Mouse (Mus musculus) embryo, embryonic 9.5 days (tissue): Measurements from ENCODE around the gene Ilf3.
"Not testable (repeated sequence)": the region's sequence is repeated elsewhere in the genome, so short reads cannot be mapped to it uniquely, and the experiment has no call there.

ENCODE experiments used
- DNase-seq: peaks from one replicate; pipeline ENCODE4 v3.0.0-alpha.2; 2017; ENCODE audit errors: extremely low spot score

Ilf3 gene

DNA sequence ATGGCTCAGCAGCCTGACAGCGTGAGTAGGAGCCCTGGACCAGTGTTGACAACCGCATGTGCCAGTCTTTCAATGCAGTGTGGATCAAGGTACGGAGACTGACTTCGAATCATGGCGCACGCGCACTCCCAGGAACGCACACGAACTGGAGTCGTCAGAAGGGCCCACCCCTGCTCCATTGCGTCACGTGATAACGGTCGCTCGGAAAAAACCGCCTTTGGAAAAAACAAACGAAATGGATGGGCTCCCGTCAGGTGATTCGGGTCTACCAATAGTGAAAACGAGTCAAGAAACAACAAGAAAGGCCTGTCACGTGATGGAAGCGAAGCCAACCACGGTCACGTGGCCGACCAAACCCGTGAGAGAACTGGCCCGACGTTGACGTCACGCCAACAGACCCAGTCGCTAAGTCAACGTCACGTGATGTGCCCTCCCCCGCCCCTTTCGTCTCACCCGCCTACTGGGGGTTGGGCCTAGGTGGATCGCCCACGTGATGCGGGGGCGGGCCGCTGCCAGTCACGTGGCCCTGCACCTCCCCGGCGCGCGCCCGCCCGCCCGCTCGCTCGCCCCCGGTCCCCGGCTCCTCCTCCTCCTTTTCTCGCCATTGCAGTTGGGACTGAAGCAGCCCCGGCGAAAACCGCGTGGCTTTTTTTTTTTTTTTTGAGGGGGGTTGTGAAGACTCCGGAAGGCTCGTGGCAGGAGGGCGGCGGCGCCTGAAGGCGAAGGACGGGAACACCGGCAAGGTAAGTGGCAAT lies at the start of gene Ilf3:
Gene Ilf3 (plus strand): TSS at position 515 of the 755 bp plus-strand sequence.
- peak; percentile 100 for DNase-seq

DNA sequence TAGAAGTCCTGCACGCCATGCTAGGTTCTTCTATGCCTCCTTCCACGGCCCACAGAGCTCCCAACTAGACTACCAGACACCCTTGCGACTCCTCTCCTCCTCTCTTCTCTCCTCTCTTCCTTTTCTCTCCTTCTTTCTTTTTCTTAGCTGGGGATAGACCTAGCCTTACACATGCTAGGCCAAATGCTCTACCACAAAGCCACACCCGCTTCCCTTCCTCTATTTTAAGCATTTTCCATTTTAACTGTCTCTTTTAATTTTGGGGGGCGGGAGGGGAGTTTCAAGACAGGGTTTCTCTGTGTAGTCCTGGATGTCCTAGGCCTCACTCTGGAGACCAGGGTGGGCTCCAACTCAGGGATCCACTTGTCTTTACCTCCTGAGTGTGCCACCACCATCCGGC lies 48.9 kb upstream of the Ilf3 start:
- no peak for DNase-seq

DNA sequence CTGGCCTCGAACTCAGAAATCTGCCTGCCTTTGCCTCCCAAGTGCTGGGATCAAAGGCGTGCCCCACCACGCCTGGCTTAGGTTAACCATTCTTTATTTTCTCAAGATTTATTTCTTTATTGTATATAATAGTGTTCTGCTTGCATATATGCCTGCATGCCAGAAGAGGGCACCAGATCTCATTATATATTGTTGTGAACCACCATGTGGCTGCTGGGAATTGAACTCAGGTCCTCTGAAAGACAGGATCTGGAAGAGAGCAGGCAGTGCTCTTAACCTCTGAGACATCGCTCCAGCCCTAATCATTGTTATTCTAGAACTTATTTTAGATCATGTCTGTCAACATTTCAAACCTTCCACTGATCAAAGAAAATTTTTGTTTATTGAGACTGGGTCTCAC lies 48.2 kb upstream of the Ilf3 start:
- DNase-seq = no peak

GRCm38 (mm10) chr9:21320280-21320618 lies 47.4 kb upstream of the Ilf3 start:
- DNase-seq = no peak

- peak; percentile 95 for DNase-seq
These were observed 46.8 kb upstream of the Ilf3 start, which contains the start of gene Slc44a2 for GRCm38 (mm10) chr9:21320619-21321512. Slc44a2 (plus strand) TSS chr9:21320698.

DNA sequence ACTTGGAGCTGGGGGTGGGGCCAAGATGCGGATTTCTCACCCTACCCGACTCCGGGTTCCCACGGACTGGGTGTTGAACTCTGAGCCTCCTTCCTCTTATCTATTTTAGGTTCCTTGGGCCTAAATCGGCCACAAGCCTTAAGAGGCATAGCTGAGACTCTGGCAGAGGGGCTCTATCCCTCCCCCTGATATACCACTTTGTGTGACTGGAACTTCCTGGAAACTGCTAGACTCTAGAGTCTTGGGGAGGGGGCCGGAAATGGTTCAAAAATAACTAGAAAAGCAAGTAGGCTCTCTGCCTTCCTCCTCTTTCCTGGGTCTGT lies 46.2 kb upstream of the Ilf3 start:
- no peak for DNase-seq

DNA sequence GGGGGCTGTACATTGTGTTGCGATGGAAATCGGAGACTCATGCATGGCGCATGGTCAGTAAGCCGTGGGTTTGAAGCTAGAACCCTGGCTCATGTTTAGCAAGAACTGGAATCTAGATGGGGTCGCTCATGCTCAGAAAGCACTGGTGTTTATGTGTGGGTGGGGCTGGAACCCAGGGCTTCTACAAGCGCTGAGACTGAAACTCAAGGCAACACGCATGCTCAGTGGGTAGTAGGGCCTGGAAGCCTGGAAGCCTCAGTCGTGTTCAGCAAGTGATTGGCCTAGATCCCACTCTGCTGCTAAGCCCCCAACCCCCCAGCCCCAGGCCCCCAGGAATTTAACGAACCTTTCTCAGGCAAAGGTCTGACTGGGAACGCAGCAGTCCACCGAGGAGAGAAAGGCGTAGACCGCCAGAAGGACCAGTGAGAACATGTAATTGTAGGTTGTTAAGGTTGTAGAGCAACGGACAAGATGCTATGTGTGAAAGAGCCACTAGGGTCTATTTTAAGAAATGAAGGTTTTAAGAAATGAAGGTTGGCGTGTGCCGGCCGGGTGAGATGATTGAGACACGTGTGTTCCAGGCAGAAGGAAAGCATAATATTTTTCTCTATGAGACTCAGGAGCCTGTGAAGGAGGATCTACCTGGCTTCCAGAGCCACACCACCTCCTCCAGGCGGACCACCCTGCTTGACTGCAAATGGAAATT lies 45.3 kb upstream of the Ilf3 start:
- no peak for DNase-seq

GRCm38 (mm10) chr9:21322917-21323297 lies 44.8 kb upstream of the Ilf3 start:
- DNase-seq = not testable (repeated sequence)

DNA sequence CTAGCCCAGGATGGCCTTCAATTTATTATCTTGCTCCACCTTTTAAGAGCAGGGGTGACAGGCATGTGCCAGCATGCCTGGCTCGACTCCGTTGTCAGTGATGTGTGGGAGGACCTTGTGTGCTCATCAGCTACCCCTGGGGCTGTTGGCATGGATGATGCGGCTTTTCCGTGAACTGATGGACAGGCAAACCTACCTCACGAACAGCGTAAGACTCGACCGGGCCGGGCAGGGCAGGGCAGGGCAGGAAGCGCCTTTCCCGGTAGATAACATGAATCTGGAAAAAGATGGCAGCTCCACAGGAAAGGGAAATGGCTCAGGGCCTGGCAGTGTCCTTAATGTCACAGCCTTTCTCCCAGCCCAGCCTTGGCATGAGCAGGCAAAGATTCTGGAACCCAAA lies 43.4 kb upstream of the Ilf3 start:
- no peak for DNase-seq

DNA sequence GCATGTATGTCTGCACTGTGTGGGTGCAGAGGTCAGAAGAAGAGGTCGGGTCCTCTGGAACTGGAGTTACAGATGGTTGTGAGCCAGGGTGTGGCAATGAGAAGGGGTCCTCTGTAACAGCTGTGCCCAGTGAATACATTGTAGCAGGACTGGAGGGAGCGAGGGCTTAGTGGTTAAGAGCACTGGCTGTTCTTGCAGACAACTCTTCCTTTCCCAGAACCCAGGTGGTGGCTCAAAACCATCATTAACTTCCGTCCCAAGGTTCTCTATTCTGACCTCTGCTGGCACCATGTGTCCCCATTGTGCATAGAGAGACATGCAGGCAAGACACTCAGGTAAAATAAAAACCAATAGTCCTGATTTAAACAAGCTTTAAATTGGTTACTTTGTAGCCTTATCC lies 40.1 kb upstream of the Ilf3 start:
- no peak for DNase-seq

DNA sequence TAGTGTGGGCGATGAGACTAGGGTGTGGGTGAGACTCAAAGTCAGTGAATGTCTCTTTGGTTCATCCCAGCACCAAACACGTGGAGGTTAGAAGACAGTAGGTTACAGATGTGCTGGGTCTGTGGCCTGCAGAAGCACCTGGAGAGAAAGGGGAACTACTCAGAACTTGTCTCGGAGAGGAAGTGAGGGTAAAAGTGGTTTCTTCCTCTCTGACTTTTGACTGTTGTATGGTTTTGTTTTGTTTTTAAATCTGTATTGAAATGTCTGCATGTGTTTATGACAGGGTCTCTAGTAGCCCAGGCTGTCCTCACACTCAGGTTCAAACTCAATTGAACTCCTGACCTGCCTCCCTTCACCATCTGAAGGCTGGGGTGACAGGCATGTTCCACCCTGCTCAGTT lies 39.6 kb upstream of the Ilf3 start:
- DNase-seq = no peak

GRCm38 (mm10) chr9:21329041-21329440 lies 38.6 kb upstream of the Ilf3 start:
- DNase-seq = no peak

DNA sequence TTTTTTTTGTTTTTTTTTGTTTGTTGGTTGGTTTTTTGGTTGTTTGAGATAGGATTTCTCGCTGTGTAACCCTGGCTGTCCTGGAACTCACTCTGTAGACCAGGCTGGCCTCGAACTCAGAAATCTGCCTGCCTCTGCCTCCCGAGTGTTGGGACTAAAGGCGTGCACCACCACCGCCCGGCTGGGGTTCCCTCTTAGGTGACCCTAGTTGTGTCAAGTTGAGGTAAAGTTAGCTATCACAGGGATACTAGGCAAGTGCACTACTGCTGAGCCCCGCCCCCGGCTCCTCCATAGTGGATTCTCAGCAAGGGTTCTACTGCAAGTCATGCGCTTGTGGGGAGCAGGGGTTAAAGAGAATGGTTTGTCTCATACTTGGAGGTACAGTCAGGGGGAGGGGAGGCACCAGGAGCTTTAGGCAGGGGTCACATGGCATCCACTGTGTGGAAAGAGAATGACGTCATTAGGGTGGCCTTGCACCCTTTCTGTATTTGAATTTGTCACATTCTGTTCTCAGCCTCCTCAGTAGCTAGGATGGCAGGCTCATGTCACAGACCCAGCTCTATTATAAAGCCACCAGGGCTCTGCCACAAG lies 37.9 kb upstream of the Ilf3 start:
- DNase-seq = no peak

DNA sequence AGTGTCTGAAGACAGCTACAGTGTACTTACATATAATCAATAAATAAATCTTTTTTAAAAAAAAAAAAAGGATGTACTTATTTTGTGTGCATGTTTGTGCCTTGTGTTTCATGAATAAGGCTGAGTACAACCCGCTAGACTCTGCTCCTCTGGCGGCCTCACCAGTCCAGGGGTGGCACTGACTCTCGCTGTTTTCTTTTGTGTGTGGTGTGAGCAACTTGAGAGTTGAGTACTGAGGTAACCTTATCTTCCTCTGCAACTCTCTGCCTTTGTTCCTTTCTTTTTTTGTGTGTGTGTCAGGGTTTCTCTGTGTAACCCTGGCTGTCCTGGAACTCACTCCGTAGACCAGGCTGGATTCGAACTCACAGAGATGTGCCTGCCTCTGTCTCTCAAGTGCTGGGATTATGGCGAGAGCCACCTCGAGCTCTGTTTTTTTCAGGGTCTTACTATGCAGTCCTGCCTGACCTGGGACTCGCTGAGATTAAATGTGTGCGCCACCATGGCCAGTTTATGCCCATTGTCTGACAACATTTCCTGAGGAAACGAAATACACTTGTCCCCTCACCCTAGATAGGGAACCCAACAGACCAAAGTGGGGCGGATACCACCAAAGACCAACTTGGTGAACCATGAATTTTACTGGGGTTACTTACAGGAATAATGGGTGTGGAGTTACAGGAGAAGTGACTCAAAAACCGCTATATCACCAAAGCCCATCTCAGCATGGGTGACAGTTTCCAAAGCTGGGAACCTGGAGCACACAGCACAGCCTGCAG lies 36.1 kb upstream of the Ilf3 start:
- no peak for DNase-seq

- no peak for DNase-seq
These were observed 35.3 kb upstream of the Ilf3 start for GRCm38 (mm10) chr9:21332161-21333061.

DNA sequence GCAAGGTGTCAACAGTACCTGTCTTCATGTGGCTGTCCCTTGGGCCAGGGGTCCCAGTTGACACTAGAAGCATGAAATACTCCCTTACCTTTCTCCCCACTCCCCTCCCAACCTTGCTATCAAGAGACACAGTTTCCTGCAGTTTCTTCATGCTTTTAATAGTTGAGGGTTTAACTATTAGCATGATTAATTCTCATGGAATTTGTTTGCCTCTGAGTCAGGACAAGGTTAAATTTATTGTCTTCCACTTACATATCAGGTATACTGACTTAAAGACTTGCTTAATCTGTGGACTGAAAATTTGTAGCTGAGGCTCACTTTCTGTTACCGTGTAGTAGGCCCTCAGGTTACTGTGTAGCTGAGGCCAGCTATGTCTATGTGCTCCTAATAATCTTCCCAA lies 34.1 kb upstream of the Ilf3 start:
- DNase-seq = no peak

DNA sequence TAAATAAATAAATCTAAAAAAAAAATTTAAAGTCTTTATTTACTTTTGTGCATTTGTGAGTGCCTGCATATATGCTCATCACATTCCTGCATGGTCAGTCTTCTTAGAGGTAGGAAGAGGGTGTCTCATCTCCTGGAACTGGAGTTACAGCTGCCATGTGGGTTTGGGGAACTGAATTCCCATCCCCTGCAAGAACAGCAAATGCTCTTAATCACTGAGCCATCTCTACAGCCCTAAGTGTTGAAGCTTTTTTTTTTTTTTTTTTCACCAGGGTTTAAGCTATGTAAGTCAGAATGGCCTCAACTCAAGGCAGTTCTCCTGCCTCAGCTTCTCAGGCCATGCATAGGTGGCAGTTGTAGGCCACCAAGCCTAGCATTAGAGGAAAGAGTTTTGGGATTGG lies 32.9 kb upstream of the Ilf3 start:
- DNase-seq = no peak

- no peak for DNase-seq
These were observed 32.3 kb upstream of the Ilf3 start for GRCm38 (mm10) chr9:21335391-21335790.

GRCm38 (mm10) chr9:21336491-21336890 lies 31.2 kb upstream of the Ilf3 start:
- DNase-seq = no peak

- DNase-seq = peak; percentile 40
These were observed 30.0 kb upstream of the Ilf3 start for GRCm38 (mm10) chr9:21337652-21338051.
